Mouse (Mus musculus) thymus, adult 2 months (tissue): ENCODE results near the gene Nos1.

ENCODE experiments used
- CTCF ChIP-seq: fragments of 200-500 bp; IDR thresholded peaks from 2 replicates; pipeline ENCODE4 v1.5.1; 2012; ENCODE audit warnings: mild to moderate bottlenecking, control low read depth, low read length, moderate library complexity, borderline replicate concordance; ENCODE audit not compliant: control insufficient read depth, poor library complexity, insufficient read depth; ENCODE audit errors: extremely low read depth
- POLR2A ChIP-seq: fragments of 200-500 bp; IDR thresholded peaks from 2 replicates; pipeline ENCODE4 v1.6.1; 2012; ENCODE audit warnings: mild to moderate bottlenecking, low read length, control low read depth, moderate library complexity; ENCODE audit not compliant: control insufficient read depth, poor library complexity, insufficient read depth; ENCODE audit errors: extremely low read depth

GRCm38 (mm10) chr5:117850474-117850873, 69.6 kb downstream of the Nos1 start:
- no peak for TF ChIP-seq CTCF
- no peak for TF ChIP-seq POLR2A
